Mouse (Mus musculus): ENCODE measurements around the gene Cacng2.
"Not testable (repeated sequence)": the region's sequence is repeated elsewhere in the genome, so short reads cannot be mapped to it uniquely, and the experiment has no call there.

Gene Cacng2

DNA sequence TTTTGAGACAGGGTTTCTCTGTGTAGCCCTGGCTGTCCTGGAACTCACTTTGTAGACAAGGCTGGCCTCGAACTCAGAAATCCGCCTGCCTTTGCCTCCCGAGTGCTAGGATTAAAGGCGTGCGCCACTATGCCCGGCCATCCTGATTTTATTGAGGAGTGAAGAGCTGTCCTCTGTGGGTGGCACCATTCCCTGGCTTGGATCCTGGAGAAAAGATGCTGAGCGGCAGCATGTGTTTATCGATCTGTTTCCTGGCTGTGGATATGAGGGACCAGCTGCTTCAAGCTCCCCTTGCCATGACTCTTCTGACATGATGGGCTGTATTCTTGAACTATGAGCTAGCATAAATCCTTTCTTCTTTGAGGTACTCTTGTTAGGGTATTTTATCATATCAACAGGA is 111.6 kb downstream of the Cacng2 start:
- DNase-seq (ENCODE audit: low spot score), result not testable (repeated sequence)

DNA sequence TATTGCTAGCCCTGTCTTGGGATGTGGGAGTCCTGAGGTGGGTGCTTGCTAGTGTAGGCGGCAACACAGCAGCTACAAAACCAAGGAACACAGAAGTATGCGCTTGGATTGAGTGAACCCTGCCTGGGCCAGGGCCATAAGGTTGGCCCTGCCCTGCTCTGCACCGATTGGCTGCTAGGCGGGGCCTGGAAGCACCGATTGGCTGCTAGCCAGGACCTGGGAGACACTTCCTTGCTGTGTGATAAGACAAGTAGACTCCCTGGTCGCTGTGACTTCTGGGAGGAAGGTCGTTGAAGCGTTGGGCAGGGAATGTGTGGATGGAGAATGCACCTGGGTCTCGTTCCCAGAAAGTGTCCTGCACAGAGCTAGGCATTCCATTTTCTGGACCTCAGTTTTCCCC is 115.9 kb downstream of the Cacng2 start:
- DNase-seq (ENCODE audit: low spot score), result no peak

DNA sequence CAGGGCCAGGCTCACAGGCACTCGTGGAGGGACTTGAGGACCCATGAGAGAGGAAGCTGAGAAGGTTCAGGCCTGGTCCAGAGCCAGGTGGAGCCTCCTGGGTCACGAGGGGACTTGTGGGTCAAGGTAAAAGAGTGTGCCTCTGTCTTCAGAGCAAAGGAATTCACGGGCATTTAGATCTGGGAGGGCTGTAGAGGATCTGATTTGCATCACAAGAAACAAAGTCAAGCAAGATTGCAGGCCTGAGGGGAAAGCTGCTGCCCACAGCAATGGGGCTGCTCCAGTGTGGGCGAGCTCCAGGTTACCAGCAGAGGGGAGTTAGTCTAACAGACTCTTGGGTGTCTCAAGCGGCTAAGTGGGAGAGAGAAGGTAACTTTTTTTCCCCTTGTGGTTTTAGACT is 118.4 kb downstream of the Cacng2 start:
- no peak for DNase-seq (ENCODE audit: low spot score)

DNA sequence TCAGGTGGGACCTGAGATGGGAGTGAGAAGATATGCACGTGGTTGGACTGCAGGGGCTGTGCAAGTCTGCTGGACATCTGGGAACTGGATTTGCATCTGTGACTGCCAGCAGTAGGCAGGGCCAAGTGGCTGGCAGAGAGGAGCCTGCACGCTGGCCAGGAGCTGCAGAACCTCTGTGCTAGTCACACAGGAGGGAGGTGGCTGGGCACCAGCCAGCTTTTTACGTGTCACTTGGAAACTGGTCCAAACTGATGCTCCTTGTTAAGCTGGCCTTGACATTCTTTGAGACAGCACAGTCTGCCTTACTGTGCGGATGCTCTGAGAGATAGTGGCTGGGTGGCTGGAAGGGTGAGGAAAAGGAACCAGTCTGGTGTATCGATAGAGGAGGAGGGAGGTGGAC is 131.3 kb downstream of the Cacng2 start:
- no peak for DNase-seq (ENCODE audit: low spot score)

DNA sequence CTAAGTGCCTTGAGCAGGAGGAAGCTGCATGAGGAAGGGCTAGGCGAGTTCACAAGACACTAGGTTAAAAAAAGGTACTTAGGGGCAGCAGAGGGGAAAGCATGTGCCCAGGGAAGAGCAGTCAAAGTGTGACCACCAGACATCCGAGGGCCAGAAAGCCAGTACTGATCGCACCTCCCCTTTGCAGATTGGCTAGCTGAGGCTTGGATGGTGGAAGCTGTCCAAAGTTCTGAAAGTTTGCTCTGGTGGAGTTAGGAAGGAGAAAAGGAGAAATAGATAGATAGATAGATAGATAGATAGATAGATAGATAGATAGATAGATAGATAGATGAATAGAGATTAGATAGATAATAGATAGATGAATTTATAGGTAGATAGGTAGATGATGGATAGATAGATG is 136.4 kb downstream of the Cacng2 start:
- DNase-seq (ENCODE audit: low spot score), result no peak

DNA sequence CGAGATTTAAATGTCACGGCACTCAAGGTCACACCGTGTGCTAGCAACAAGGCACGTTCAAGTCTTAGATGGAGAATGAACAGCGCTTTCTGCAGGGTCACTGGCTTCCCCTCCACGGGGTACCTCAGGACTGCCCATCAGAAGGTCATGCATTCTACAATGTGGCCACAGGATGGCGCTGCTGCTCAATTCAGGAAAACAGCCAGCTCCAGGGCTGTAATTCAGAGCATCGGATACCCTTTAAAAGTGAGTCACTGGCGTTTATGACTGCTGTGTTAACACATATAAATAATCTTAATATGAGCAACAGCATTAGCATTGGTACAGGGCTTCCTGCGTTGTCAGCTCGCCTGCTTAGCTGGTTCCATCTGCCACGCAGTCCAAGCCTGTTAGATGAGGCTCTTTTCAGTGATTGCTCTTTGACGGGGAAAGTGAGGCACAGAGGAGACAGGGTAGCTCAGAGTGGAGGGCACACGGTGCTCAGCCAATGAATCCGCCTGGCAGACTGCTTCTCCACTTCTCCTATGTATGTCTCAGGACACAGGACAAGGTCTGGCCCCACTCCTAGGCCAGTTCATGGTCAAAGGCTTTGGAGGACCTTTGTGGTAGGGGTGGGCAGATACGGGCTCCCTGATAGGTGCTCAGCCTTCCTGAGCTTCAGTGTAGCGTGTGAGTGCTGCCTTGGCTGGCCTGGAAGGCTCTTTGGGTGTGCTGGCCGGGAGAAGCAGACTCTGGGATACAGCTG is 137.5 kb downstream of the Cacng2 start:
- DNase-seq (ENCODE audit: low spot score), result no peak

- no peak for DNase-seq (ENCODE audit: low spot score)
Observed at GRCm38 (mm10) chr15:77981181-77981680, 138.6 kb downstream of the Cacng2 start.

GRCm38 (mm10) chr15:77979427-77979865 is 140.4 kb downstream of the Cacng2 start:
- DNase-seq (ENCODE audit: low spot score), result no peak

- DNase-seq (ENCODE audit: low spot score), result no peak
Observed at GRCm38 (mm10) chr15:77977663-77978062, 142.2 kb downstream of the Cacng2 start.

DNA sequence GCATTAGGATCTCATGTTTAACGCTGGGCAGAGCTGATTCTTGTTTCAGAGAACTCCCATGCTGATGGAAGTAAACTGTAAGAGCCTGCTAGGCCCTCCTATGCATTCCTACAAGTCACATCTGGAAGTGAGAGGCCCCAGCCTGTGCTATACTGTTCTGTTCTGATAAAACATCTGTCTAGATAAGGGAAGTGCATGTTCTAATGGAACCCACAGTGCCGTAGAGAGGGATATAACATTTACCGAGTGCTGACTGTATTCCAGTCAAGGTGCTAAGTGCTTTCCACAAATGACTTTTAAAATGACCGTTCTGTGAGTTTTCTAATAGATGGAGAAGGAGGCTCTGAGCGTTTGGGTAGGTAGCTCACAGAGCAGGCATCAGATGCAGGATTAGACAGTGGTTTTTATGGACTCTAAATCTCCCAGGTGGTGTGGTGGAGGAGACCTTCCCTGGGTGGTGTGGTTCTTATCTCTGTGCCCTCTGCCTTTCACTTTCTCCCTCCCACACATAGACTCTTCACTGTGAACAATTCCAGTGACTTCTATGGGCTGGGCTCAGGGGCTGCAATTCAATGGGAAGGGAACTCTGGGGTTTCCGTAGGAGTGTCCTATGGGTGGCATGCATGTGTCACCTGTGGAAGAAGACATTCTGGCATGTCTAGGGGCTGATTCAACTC is 145.5 kb downstream of the Cacng2 start:
- DNase-seq (ENCODE audit: low spot score), result no peak

DNA sequence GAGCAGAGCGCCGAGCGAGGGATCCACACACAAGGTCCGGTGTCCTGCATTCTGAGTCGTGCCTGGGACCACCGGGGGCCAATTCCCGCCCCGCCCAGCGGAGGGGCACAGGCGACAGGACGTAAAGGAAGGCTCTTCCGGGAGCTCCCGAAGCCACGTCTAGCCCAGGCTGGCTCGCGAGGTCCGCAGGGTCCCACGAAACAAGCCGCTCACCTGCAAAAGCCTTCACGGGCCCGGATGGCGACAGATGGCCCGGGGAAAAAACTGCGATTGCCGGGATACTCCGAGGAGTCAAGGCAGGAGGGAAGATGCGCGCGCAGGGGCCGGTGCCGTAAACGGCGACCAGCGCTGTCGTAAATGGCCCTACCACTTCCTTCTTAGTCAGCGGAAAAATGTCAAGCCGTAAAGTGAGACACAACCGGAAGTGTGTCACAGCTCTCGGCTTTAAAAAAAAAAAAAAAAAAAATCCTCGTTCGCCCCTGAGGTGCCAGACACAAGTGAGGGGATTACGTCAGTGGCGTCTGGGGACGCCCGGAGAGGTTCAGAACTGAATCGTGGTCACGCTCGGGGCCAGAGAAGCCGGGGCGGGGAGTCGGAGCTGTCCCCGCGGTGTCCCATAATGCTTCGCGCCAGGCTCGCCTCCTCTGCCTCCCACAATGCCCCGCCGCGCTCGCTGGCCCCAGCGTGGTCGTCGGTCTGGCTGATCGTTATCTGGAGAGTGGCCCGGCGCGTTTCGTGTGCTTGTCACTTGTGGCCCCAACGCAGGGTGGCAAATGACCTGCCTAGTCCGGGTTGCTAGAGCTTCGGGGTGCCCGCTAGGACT is 149.1 kb downstream of the Cacng2 start, which contains the start of gene Eif3d:
Gene Eif3d, minus strand, starts transcription at position 344 of the 823 bp plus-strand sequence.
- peak; percentile 99 for DNase-seq (ENCODE audit: low spot score)

- DNase-seq (ENCODE audit: low spot score), result no peak
Observed at GRCm38 (mm10) chr15:77969940-77970469, 149.8 kb downstream of the Cacng2 start.

- no peak for DNase-seq (ENCODE audit: low spot score)
Observed at GRCm38 (mm10) chr15:77965117-77965528, 154.7 kb downstream of the Cacng2 start.

- DNase-seq (ENCODE audit: low spot score), result no peak
Observed at GRCm38 (mm10) chr15:77962447-77962846, 157.4 kb downstream of the Cacng2 start.

DNA sequence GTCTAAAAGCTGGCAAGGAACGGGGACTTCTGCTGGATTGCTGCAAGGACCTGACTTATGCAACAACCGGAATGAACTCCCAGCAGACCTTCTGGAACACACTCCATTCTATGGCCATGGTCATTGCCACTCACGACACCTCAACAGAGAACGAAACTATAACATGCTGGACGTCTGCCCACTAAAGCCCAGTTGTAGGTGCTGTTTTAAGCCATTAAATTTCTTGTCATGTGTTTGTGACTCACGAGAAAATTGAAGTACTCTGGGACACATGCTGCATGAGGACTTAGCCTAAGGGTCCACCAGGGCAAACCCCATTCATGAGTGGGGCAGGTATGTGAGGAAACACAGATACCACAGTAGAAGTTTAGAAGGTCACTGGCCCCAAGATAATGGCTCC is 159.1 kb downstream of the Cacng2 start:
- DNase-seq (ENCODE audit: low spot score), result no peak

DNA sequence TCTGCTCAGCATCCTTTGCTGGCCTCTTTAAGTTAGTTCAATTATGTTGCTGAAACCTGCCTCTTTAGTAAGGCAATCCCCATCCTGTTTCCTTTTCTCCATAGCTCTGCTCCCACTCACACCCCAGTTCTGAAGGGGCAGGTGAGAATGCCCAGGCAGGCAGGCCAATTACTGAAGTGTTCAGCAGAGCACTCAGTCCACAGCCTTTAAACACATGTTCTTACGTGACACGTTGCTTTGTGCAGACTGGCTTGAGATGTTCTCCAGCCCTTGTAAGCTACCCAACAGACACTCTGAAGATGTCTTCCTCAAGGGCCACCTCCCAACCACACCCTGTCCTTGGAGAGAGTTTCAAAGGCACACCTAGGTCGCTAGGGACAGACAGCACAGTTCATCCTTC is 161.8 kb downstream of the Cacng2 start:
- no peak for DNase-seq (ENCODE audit: low spot score)

DNA sequence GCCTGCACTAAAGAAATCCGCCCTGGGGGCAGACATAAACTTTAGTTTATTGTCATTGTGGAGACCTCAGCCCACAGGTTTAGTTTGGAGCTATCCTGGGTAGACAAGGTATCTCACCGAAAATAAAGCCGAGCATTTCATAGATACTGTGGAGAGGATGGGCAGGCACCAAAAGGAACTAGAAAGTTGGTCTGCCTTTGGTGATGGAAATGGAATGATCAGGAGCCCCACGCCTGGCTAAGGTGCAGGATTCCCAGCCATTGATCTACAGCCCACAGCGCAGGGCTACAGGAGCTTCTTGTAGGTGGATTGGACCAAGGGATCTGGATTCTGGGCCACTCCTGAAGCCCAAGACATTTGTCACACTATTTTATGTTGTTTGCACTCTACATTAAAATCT is 162.2 kb downstream of the Cacng2 start:
- DNase-seq (ENCODE audit: low spot score), result no peak

GRCm38 (mm10) chr15:77956404-77956901 is 163.4 kb downstream of the Cacng2 start, which contains the start of gene Foxred2:
Gene Foxred2 (minus strand): TSS chr15:77956722.
- DNase-seq (ENCODE audit: low spot score), result no peak

GRCm38 (mm10) chr15:77955440-77956403 is 164.1 kb downstream of the Cacng2 start:
- no peak for DNase-seq (ENCODE audit: low spot score)

DNA sequence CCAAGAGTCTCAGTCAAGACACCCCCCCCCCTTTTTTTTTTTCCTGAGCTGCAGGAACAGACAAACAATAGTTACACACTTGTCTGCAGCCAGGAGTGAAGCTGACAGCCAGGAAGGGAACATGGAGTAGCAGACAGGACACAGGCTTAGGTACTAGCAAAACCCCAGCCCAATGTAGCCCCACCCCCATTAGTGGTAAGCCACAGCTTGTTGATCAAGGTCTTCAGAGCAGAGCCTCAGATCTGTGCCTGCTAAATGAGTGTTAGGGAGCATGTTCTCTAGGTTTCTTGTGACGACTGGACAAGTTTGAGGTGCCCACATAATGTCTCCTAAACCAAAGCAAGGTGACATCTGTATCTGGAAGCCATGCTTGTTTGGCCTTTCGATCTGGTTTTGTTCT is 165.5 kb downstream of the Cacng2 start:
- DNase-seq (ENCODE audit: low spot score), result no peak

GRCm38 (mm10) chr15:77952921-77953320 is 166.9 kb downstream of the Cacng2 start:
- DNase-seq (ENCODE audit: low spot score), result no peak

All from ovary, postnatal 10 days (tissue).